Mouse (Mus musculus) hindbrain, embryonic 16.5 days (tissue): ENCODE results near the gene 4933427I04Rik. TPM values are rescaled to one million over a fixed set of nuclear protein-coding genes. Genes with fewer than 3 reads are reported as not detected.

Source experiments
- polyA plus RNA-seq: library from polyadenylated mRNA; unstranded; fragments of >200 nt; fragmentation: Nextera tagmentation; extraction: Ambion mirVana; gene quantifications from 2 replicates; pipeline ENCODE4 v1.2.1, GENCODE M21; 2015

The 4933427I04Rik gene
- polyA plus RNA-seq, 1 experiment from 2014 or later = 0.14 TPM

Other genes with a start within 250 kb of the 4933427I04Rik start
- 61.0 and 62.2 TPM in 2 replicates for gene Macf1, start 175.3 kb upstream of the 4933427I04Rik start, polyA plus RNA-seq
- gene Ndufs5, start 141.5 kb upstream of the 4933427I04Rik start, polyA plus RNA-seq = 446 and 518 TPM in 2 replicates
- 77.9 and 79.1 TPM in 2 replicates for gene Akirin1, start 109.3 kb upstream of the 4933427I04Rik start, polyA plus RNA-seq
- 1.3 and 1.6 TPM in 2 replicates for gene Rhbdl2, start 71.8 kb upstream of the 4933427I04Rik start, polyA plus RNA-seq
- 29.7 and 35.6 TPM in 2 replicates for gene Mycbp, start 45.2 kb downstream of the 4933427I04Rik start, polyA plus RNA-seq
- 42.5 and 44.4 TPM in 2 replicates for gene Rragc, start 57.8 kb downstream of the 4933427I04Rik start, polyA plus RNA-seq
- gene 4930535I16Rik, start 58.3 kb downstream of the 4933427I04Rik start, polyA plus RNA-seq = not detected in 2 replicates